Mouse (Mus musculus) kidney, embryonic 15.5 days (tissue): Measurements from ENCODE around the gene Ovol2. TPM values are rescaled to one million over a fixed set of nuclear protein-coding genes. Genes with fewer than 3 reads are reported as not detected.
A peak's percentile ranks its signal among the peaks of the same experiment; 100 is the strongest.
"Not testable (repeated sequence)": the region's sequence is repeated elsewhere in the genome, so short reads cannot be mapped to it uniquely, and the experiment has no call there.

Source experiments
- ATAC-seq: fragments of 200-750 bp; cut with Nextera tagmentation; replicated peaks from 2 replicates; pipeline ENCODE4 v1.8.0; 2017; ENCODE audit warnings: moderate TSS enrichment; ENCODE audit not compliant: low FRiP score
- H3K27ac ChIP-seq: fragments of 300-500 bp; sonication (generic); 2 replicates; pipeline ENCODE4 v1.5.1; 2015; ENCODE audit warnings: mild to moderate bottlenecking, inconsistent platforms
- H3K27me3 ChIP-seq: fragments of 300-500 bp; sonication (generic); 2 replicates; pipeline ENCODE4 v1.6.1; 2015; ENCODE audit warnings: inconsistent platforms
- H3K36me3 ChIP-seq: fragments of 300-500 bp; sonication (generic); 2 replicates; pipeline ENCODE4 v1.6.1; 2015; ENCODE audit warnings: inconsistent platforms
- H3K4me1 ChIP-seq: fragments of 300-500 bp; sonication (generic); 2 replicates; pipeline ENCODE4 v1.6.1; 2015; ENCODE audit warnings: inconsistent platforms
- H3K4me2 ChIP-seq: fragments of 300-500 bp; sonication (generic); 2 replicates; pipeline ENCODE4 v1.6.1; 2015; ENCODE audit warnings: moderate library complexity, mild to moderate bottlenecking, inconsistent platforms
- H3K4me3 ChIP-seq: fragments of 300-500 bp; sonication (generic); replicated peaks from 2 replicates; pipeline ENCODE4 v1.5.1; 2015; ENCODE audit warnings: mild to moderate bottlenecking, inconsistent platforms
- H3K9ac ChIP-seq: fragments of 300-500 bp; sonication (generic); 2 replicates; pipeline ENCODE4 v1.6.1; 2015; ENCODE audit warnings: mild to moderate bottlenecking, inconsistent platforms
- H3K9me3 ChIP-seq: fragments of 300-500 bp; sonication (generic); replicated peaks from 2 replicates; pipeline ENCODE4 v1.6.1; 2016; ENCODE audit warnings: inconsistent platforms
- WGBS: fragments of 180-500 bp; shearing (Covaris S2); methylation state at CpG from one replicate; pipeline ENCODE4 v1.1.7; 2015; ENCODE audit warnings: mixed read lengths; 5-methylcytosine and 5-hydroxymethylcytosine counted together
- polyA plus RNA-seq: library from polyadenylated mRNA; unstranded; fragments of >200 nt; fragmentation: Nextera tagmentation; extraction: Ambion mirVana; gene quantifications from 2 replicates; pipeline ENCODE4 v1.2.1, GENCODE M21; 2015

Ovol2 gene
- polyA plus RNA-seq, 1 experiment from 2014 or later: 1.5 TPM

GRCm38 (mm10) chr2:144338149-144338548 lies 6.2 kb upstream of the Ovol2 start:
- WGBS: 81% methylated on average over 6 of the region's 6 CpGs

DNA sequence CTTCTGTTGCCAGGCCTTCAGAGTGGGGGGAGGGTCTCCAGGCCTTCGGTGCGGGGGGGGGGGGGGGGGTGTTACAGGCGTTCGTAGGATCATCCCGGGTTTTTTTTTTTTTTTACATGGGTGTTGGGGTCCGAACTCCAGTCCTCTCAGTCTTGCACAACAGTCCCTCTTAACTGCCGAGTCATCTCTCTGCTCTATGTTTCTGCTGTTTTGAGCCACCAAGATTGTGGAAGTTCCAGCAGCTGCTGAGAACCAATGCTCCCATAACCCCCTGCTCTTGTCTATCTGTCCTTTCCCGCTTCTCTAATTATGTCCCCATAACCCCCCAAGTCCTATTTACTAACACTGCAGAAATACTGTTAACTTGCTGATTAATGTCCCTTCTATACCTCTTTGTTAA lies 5.8 kb upstream of the Ovol2 start:
- no peaks in the 10 kb centered on the region for H3K9me3 ChIP-seq
- H3K4me1 ChIP-seq: peaks cover 8% of the 10 kb centered on the region
- 74% methylated on average over 7 of the region's 8 CpGs for WGBS
- H3K4me3 ChIP-seq: no peak overlapping the region
- H3K4me2 ChIP-seq: no peak overlapping the region
- no peaks in the 10 kb centered on the region for H3K36me3 ChIP-seq
- H3K27me3 ChIP-seq: peaks cover 38% of the 10 kb centered on the region
- no peak overlapping the region for H3K9ac ChIP-seq
- no peak for ATAC-seq
- H3K27ac ChIP-seq: no peak overlapping the region

More at GRCm38 (mm10) chr2:144338149-144338548, 6.2 kb upstream of the Ovol2 start:
- H3K27ac ChIP-seq, H3K36me3 ChIP-seq, ATAC-seq, H3K4me2 ChIP-seq, H3K9me3 ChIP-seq, H3K4me3 ChIP-seq, H3K4me1 ChIP-seq, H3K9ac ChIP-seq: not testable (repeated sequence)
- peaks cover 34% of the 10 kb centered on the region for H3K27me3 ChIP-seq

- WGBS: 43% methylated on average over 3 of the region's 3 CpGs
- Histone ChIP-seq H3K27me3 (peaks cover 43% of the 10 kb centered on the region), H3K4me1 (peaks cover 12% of the 10 kb centered on the region), H3K9ac (no peak overlapping the region), H3K4me2 (no peak overlapping the region), H3K4me3 (no peak overlapping the region), H3K36me3 (no peaks in the 10 kb centered on the region), H3K9me3 (no peaks in the 10 kb centered on the region), H3K27ac (no peak overlapping the region)
- no peak for ATAC-seq
These were observed 5.3 kb upstream of the Ovol2 start for GRCm38 (mm10) chr2:144337230-144337629.

- Histone ChIP-seq H3K27me3 (peaks cover 83% of the 10 kb centered on the region), H3K4me1 (peaks cover 43% of the 10 kb centered on the region), H3K9me3 (no peaks in the 10 kb centered on the region), H3K27ac (no peak overlapping the region), H3K9ac (no peak overlapping the region), H3K4me3 (peak overlapping the region; percentile 58), H3K36me3 (no peaks in the 10 kb centered on the region), H3K4me2 (peak overlapping the region; percentile 97)
- WGBS: 7% methylated on average over 28 of the region's 28 CpGs
- no peak for ATAC-seq
These were observed 1.3 kb upstream of the Ovol2 start for GRCm38 (mm10) chr2:144333138-144333842.

DNA sequence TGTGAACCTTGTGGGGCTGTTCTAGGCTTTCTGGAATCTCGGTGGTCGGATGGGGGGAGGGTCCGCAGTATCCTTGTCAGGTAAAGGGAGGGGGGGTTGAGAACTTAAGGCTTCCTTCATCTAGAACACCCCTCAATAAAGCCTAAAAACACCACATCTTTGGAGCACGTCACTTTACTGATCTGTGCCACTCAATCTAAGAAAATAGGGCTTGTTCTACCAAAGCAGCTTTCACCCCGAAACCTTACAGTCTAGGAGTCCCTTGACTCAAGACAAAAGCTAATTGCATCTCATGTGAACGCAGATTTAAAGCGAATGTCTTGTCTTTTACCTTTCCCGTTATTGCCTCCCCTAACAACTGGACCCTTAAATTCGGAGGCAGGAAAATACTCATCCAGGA lies 540 bp upstream of the Ovol2 start:
- peak overlapping the region; percentile 58 for H3K4me3 ChIP-seq
- H3K9me3 ChIP-seq: no peaks in the 10 kb centered on the region
- H3K9ac ChIP-seq: no peak overlapping the region
- peaks cover 43% of the 10 kb centered on the region for H3K4me1 ChIP-seq
- no peak overlapping the region for H3K27ac ChIP-seq
- no peak for ATAC-seq
- H3K27me3 ChIP-seq: peaks cover 91% of the 10 kb centered on the region
- no peaks in the 10 kb centered on the region for H3K36me3 ChIP-seq
- 7% methylated on average over 9 of the region's 9 CpGs for WGBS
- peak overlapping the region; percentile 97 for H3K4me2 ChIP-seq

DNA sequence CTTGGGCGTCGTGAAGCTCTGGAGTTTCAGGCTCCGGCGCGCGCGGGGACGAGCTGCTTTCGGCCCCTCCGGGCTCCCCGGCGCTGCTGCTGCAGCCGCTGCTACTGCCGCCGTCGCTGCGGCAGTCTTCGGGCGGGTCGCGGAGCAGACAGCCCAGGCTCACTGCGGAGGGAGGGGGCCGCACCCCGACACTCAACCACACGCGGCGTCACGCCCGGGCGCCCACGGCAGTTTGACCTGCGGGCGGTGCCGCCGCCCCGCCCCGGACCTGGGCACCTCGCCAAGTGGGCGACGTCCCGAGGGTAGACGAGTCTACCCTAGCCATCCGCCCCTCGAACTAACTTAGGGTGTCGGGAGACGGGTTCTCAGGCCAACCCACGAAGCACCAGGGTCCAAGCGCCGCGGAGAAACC lies 980 bp downstream of the Ovol2 start:
- Histone ChIP-seq H3K4me1 (peaks cover 43% of the 10 kb centered on the region), H3K4me2 (peak overlapping the region; percentile 97), H3K4me3 (peak overlapping the region; percentile 58), H3K27me3 (peaks cover 94% of the 10 kb centered on the region), H3K36me3 (no peaks in the 10 kb centered on the region), H3K27ac (no peak overlapping the region), H3K9me3 (no peaks in the 10 kb centered on the region), H3K9ac (peak overlapping the region; percentile 12; the same call in 1 of the 2 replicates)
- peak; percentile 63 for ATAC-seq
- under 1% methylated on average over 49 of the region's 50 CpGs for WGBS

DNA sequence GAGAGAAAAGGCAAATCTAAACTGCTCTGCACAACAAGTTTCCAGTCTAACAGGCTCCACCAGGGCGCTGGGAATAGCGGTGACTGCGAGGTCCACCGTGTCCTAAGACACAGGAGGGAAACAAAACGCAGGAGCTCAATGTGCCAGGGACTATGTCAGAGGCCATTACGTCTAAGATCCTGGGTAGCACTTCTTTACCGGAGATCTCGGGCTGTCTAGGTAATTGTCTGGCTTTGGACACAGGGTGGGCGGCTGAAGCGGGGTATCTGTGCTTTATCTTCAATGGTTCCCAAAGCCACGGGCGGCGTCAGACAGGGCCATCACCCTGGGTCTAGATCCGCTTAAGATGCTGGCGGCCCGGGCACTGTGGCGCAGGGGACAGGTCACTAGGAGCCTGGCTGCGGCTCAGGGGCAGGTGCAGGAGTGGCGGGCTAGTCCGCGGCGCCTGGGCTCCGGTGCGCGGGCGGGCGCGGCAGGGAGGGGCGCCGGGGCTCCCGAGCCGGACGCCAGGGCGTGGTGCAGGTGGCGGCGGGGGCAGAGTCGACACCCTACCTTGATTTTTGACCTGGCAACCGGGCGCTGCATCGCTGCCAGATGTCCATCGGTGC lies 1.5 kb downstream of the Ovol2 start:
- Histone ChIP-seq H3K4me3 (peak overlapping the region; percentile 58), H3K36me3 (no peaks in the 10 kb centered on the region), H3K27me3 (peaks cover 90% of the 10 kb centered on the region), H3K9ac (peak overlapping the region; percentile 12; the same call in 1 of the 2 replicates), H3K27ac (no peak overlapping the region), H3K9me3 (no peaks in the 10 kb centered on the region), H3K4me1 (peaks cover 43% of the 10 kb centered on the region), H3K4me2 (peak overlapping the region; percentile 97)
- peak; percentile 54; the same call in 1 of the 2 replicates for ATAC-seq
- under 1% methylated on average over 41 of the region's 41 CpGs for WGBS

DNA sequence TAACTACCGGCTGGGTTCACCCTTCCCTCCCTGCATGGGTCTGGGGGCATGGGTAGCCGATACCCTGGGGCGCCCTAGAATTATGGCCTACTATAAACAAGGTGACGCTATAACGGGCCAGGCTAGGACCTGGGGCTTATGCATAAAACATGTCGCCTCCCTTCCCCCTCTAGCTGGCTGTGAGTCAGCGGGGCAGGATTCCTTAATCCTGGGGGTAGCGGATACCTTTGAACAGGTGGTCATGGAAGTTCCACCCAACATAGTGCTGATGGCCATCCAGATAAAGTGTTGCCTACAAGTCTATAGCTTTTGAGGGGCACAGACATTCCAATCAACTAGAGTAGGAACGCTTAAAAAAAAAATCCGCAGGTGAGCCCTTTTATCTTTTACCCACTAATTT lies 2.0 kb downstream of the Ovol2 start:
- Histone ChIP-seq H3K9me3 (no peaks in the 10 kb centered on the region), H3K4me1 (peaks cover 43% of the 10 kb centered on the region), H3K27ac (no peak overlapping the region), H3K4me3 (peak overlapping the region; percentile 58), H3K27me3 (peaks cover 85% of the 10 kb centered on the region), H3K36me3 (no peaks in the 10 kb centered on the region), H3K4me2 (peak overlapping the region; percentile 97), H3K9ac (no peak overlapping the region)
- under 1% methylated on average over 10 of the region's 10 CpGs for WGBS
- no peak for ATAC-seq

DNA sequence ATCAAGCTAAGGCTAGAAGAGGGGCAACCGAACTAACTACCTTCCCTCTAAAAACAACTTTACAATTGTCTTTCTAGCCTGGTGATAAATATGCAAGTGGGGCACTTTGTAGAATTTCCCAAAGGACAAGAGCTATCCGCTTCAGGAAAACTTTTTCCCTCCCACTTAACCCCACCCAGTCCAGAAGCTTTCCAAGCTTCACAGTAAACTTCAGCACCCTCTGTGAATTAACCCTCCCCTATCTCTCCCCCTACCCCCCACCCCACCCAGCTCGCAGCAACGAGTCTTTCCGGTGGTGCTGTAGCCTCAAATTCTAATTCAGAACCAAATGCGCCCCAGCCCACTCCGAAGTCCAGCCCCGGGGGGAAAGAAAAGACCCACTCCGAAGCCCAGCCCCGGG lies 2.5 kb downstream of the Ovol2 start:
- no peak overlapping the region for H3K27ac ChIP-seq
- peaks cover 43% of the 10 kb centered on the region for H3K4me1 ChIP-seq
- H3K4me3 ChIP-seq: peak overlapping the region; percentile 58
- H3K36me3 ChIP-seq: no peaks in the 10 kb centered on the region
- 3% methylated on average over 9 of the region's 10 CpGs for WGBS
- peaks cover 80% of the 10 kb centered on the region for H3K27me3 ChIP-seq
- no peak overlapping the region for H3K9ac ChIP-seq
- ATAC-seq: no peak
- peak overlapping the region; percentile 97 for H3K4me2 ChIP-seq
- no peaks in the 10 kb centered on the region for H3K9me3 ChIP-seq

DNA sequence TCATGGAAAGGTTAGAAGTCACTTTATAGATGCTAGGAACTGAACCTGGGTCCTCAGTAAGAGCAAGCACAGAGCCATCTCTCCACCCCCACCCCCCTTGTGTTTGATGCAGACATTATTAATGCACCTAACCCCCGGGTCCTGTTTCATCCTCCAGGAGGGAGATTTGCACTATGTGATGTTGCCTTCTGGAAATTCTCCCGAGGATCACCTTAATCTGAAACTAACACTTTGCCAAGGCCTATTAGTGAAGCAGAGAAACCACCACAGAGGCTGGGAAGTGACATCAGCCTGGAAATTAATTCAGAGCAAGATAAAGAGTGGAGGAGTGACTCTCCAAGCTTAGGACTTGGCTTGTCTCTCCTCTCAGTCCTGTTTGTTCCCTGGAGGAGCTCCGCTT lies 7.7 kb downstream of the Ovol2 start:
- H3K27me3 ChIP-seq: peaks cover 28% of the 10 kb centered on the region
- no peaks in the 10 kb centered on the region for H3K9me3 ChIP-seq
- no peaks in the 10 kb centered on the region for H3K36me3 ChIP-seq
- H3K9ac ChIP-seq: no peak overlapping the region
- no peak for ATAC-seq
- H3K4me1 ChIP-seq: peaks cover under 1% of the 10 kb centered on the region
- H3K27ac ChIP-seq: no peak overlapping the region
- H3K4me2 ChIP-seq: no peak overlapping the region
- no peak overlapping the region for H3K4me3 ChIP-seq
- WGBS: 63% methylated on average over 3 of the region's 3 CpGs

GRCm38 (mm10) chr2:144311372-144311771 lies 20.6 kb downstream of the Ovol2 start:
- H3K27ac ChIP-seq: no peak overlapping the region
- no peak for ATAC-seq
- no peaks in the 10 kb centered on the region for H3K36me3 ChIP-seq
- WGBS: 69% methylated on average over 2 of the region's 2 CpGs
- H3K9ac ChIP-seq: no peak overlapping the region
- H3K9me3 ChIP-seq: no peaks in the 10 kb centered on the region
- peaks cover 16% of the 10 kb centered on the region; the same call in 1 of the 2 replicates for H3K4me1 ChIP-seq
- no peaks in the 10 kb centered on the region for H3K27me3 ChIP-seq
- no peak overlapping the region for H3K4me3 ChIP-seq
- H3K4me2 ChIP-seq: no peak overlapping the region

- Histone ChIP-seq H3K4me2 (no peak overlapping the region), H3K27ac (peak overlapping the region; percentile 78), H3K9me3 (no peaks in the 10 kb centered on the region), H3K4me1 (peaks cover 16% of the 10 kb centered on the region; the same call in 1 of the 2 replicates), H3K9ac (no peak overlapping the region), H3K27me3 (no peaks in the 10 kb centered on the region), H3K36me3 (no peaks in the 10 kb centered on the region), H3K4me3 (no peak overlapping the region)
- 59% methylated on average over 5 of the region's 5 CpGs for WGBS
- ATAC-seq: no peak
These were observed 21.7 kb downstream of the Ovol2 start for GRCm38 (mm10) chr2:144310273-144310672.
